Mouse (Mus musculus) adrenal gland, postnatal 36 days (tissue): Measurements from ENCODE around the gene 1500009C09Rik. TPM values are rescaled to one million over a fixed set of nuclear protein-coding genes. Genes with fewer than 3 reads are reported as not detected.

Source experiments
- DNase-seq, 2 experiments: peaks; one replicate each; pipeline ENCODE4 v3.0.0; 2021; ENCODE audit warnings: mixed read lengths in 1 of 2
- total RNA-seq, 2 experiments: library from RNA; stranded (reverse); gene quantifications; 2 replicates each; pipeline ENCODE4 v1.2.3; 2021

Gene 1500009C09Rik
- total RNA-seq, 2 experiments from 2014 or later, result 0.23 to 1.2 TPM

GRCm38 (mm10) chr15:82247131-82247776 is 4.9 kb upstream of the 1500009C09Rik start:
- DNase-seq, result peak; percentile 78 to 79

- no peak for DNase-seq
Measured at GRCm38 (mm10) chr15:82251579-82251978, 618 bp upstream of the 1500009C09Rik start.

- no peak for DNase-seq
Measured at GRCm38 (mm10) chr15:82255248-82255647, 3.1 kb downstream of the 1500009C09Rik start.

GRCm38 (mm10) chr15:82255944-82256383 is 3.8 kb downstream of the 1500009C09Rik start:
- no peak for DNase-seq

DNA sequence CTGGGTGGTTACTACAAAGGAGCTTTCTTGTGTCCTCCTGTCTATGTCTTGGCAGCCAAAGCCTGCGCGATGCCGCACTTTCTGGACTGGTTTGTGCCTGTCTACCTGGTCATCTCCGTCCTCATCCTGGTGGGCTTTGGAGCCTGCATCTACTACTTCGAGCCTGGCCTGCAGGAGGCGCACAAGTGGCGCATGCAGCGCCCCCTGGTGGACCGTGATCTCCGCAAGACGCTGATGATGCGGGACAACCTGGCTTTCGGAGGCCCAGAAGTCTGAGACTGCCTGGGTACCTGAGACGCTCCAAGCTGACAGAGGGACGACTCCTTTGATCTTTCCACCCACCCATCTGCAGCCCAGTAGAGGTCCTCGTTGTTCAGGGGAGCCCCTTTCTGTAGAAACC is 7.3 kb downstream of the 1500009C09Rik start:
- DNase-seq, result peak; percentile 70 to 72

GRCm38 (mm10) chr15:82266356-82266755 is 14.2 kb downstream of the 1500009C09Rik start:
- peak; percentile 57 to 72 for DNase-seq

DNA sequence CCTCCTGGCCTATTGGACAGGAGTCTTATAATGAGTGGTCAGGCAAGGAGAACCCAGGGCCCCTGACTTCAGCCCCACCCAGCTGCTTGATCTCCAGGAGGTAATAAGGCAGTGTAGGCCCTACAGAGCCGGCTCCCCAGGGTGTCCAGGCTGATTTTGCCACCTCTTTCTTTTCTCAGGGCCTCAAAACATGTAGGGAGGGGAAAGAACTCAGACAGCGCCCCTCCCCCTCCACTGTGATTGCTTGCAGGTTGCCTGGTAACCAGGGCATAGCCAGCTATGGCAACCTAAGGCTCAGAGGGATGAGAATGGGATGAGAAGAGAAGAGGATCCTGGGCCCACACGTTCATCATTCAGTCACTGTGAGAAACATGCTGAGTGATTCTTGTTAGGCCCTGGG is 16.0 kb downstream of the 1500009C09Rik start:
- no peak for DNase-seq

DNA sequence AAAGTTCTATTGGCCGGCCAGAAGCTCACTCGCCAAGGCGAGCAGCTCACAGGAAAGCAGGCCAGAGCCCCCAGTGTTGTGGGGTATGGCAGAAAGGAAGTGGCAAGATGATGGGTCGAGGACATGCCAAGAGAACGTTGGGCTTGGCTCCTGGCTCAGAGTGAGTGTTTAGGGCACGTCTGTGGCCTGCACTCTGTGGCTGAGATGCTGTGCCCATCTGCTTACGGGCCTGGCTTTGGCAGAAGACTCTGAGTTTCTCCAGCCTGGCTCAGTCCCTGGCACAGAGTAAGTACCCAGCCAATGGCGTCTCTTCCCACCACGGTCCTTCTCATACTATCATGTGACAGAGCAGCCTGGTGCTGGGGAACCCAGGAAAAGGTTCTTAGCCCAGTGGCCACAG is 16.6 kb downstream of the 1500009C09Rik start:
- no peak for DNase-seq

DNA sequence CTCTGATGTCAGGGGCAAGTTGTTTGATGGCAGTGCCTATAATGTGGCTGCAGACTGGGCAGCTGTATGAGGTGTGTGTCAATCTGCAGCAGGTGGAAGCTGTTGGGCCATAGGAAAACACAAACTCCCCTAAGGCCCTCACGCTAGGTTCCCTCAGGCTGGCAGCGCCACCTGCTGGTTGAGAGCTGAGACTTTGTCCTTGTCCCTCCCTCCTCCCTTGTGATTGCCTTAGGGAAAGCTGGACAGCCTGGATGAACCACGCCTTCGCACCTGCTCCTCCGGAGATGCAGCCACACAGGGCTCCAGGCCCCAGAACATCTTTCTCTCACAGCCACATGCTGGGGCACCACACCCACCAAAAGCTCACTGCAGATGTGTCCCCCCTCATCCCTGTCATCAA is 19.0 kb downstream of the 1500009C09Rik start:
- peak; percentile 80 to 87 for DNase-seq

DNA sequence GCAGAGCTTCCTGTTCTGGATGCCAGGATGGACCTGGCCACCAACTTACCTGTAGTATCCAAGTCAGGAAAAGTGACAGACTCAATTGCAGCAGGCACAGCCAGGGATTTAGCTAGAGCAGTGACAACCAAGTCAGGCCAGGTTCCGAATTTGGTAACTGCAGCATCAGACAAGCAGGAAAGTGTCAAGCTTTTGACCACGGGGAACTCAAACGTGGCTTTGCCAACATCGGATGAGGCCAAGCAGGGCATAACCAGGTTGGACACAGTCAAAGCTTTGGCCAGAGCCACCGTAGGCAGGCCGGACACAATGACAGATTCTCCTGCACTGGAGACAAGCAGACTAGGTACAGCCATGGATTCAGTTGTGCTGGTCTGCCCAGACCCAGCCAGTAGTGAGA is 20.1 kb downstream of the 1500009C09Rik start:
- DNase-seq, result no peak

DNA sequence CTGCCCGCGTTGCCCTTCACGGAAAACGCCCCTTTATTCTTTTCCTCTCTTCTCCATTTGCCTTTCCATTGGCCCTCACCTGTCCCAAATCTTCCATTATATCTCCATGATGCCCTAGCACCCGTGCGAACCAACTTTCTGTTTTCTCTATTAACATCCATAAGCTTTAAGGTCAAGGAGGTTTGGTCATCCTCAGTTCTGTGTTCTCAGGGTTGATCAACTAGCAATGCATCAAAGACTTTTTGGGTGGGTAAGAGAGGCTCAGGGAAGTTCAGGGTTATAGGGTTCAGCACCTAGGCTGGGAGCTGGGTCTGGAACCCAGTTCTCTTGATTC is 22.4 kb downstream of the 1500009C09Rik start, which contains the start of gene Sept3:
TSS of gene Sept3 (plus strand) at position 301 of the 334 bp plus-strand sequence.
- no peak for DNase-seq

DNA sequence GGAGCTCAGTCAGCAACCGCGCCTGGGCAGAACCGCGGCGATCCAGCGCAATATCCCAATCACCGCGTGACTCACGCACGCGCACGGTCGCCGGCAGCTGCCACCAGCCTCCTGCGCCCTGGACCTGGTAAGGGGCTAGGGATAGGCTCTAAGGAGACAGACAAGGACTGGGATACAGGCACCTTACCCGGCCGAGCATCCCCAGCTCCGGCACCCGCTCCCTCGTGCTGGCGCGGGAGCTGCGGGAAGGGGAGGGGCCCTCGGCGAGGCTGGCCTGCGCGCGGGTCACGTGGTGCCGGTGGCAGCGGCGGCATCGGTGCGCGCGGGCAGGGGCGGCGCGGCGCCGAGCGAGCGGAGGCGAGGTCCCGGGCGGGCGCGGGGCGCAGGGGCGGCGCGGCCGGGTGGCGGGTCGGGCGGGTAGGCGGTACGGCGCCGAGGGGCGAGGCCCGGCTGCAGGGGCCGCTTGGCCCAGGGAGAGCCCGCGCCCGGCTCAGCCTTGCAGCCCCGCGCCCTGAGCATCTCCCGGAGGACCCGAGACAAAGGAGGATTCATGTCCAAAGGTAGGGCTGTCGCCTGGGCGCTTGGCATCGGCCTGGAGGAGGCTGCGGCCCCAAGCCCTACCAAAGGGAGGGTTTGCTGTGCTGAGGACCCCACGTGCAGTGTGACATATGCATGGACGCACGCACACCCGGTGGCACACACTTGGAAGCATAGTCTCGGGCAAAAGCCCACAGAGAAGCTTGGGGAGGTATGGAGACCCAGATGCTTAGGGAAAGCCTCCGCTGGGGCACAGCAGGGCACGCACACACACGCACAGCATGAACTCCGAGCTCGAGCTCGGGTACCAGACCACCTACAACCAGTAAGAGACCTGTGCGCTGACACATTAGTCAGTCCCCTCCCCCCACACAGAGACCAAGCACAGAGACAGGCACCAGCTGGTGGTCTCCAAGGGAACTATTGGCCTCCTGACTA is 23.0 kb downstream of the 1500009C09Rik start:
- DNase-seq, result peak; percentile 64 to 75

GRCm38 (mm10) chr15:82277591-82277990 is 25.4 kb downstream of the 1500009C09Rik start:
- no peak for DNase-seq

GRCm38 (mm10) chr15:82280638-82281037 is 28.4 kb downstream of the 1500009C09Rik start:
- DNase-seq, result no peak

GRCm38 (mm10) chr15:82286157-82286556 is 34.0 kb downstream of the 1500009C09Rik start:
- no peak for DNase-seq

DNA sequence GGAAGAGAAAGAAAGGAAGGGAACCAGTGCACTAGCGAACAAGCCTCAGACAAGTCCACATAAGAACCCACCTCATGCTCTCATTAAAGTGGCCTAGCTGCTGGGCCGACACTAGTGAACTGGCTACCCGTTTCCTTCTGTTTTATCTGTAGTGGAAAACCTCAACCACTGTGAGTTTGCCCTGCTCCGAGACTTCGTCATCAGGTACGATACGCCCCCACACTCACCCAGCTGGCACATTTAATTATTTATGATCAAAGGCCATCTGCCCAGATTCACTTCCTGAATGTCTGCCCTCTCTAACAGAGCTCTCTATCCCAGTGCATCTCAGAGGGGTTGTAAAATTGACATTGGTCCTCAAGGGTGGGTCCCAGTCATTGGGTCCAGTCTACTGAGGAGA is 38.1 kb downstream of the 1500009C09Rik start:
- DNase-seq, result no peak

- DNase-seq, result no peak
Measured at GRCm38 (mm10) chr15:82292851-82293250, 40.7 kb downstream of the 1500009C09Rik start.

GRCm38 (mm10) chr15:82293271-82293711 is 41.1 kb downstream of the 1500009C09Rik start:
- no peak for DNase-seq

DNA sequence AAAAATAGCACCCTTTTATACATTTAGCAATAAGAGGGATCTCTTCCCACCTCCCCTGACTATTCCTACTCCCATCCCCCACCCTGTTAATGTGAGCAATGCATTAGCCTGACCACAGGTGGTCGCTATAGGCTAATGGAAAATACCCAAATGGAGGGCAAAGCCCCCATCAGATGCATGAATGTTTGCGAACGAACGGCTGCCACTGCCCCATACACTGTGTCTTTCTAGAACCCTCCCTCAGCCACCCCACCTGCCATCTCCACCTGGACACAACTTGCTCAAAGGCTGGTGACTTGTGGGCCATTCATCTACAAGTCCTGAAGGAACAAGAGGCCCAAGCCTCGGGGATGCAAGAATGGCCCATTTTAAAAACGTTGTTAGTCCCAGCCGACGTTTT is 41.9 kb downstream of the 1500009C09Rik start:
- no peak for DNase-seq

GRCm38 (mm10) chr15:82298764-82299561 is 46.8 kb downstream of the 1500009C09Rik start, which contains the start of gene Wbp2nl:
TSS of gene Wbp2nl (plus strand) at chr15:82298954.
- no peak for DNase-seq

DNA sequence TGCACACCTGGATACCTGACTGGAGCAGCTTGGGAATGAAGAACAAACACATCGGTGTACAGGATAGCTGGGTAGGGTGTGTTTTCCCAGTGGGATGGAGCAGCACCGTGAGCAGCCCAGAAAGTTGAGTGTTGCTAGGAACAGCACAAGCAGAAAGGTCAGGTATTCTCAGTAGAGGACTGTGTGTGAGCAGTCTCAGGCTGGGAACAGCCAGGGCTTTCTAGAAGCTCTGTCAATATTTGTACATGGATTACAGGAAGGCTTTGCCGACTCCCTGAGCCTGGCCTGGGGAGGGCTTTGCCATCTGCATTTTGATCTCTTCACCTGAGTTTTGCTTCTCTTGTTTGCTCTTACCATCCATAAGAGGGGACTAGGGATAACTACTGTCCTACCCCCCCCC is 54.9 kb downstream of the 1500009C09Rik start:
- no peak for DNase-seq

DNA sequence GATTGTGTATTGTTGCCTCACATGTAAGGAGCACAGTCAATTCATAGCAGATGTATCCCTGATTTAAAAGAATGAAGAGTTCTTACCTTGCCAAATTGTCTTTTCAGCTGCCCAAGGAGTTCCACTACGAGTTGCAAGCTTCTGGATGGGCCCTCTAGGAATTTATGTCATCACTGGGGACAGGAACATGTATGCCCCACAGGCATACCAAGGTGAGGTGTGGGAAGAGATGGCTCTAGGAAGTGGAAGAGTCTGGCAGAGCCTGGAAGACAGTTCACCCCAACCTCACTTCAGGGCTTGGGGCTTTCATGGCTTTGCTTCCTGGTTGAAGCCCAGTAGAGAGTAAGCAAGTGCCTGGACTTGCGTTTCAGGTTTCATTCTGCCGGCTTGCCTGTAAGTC is 56.2 kb downstream of the 1500009C09Rik start:
- no peak for DNase-seq
